Mouse (Mus musculus) midbrain, embryonic 12.5 days (tissue): ENCODE data around the gene Gbp2b. TPM values are rescaled to one million over a fixed set of nuclear protein-coding genes. Genes with fewer than 3 reads are reported as not detected.

Source experiments
- ATAC-seq: fragments of 200-750 bp; cut with Nextera tagmentation; 2 replicates; pipeline ENCODE4 v1.8.0; 2017; ENCODE audit warnings: low read depth, moderate TSS enrichment, moderate library complexity; ENCODE audit not compliant: low FRiP score
- H3K27ac ChIP-seq: fragments of 300-500 bp; sonication (generic); replicated peaks from 2 replicates; pipeline ENCODE4 v1.5.1; 2016; ENCODE audit warnings: mild to moderate bottlenecking
- H3K27me3 ChIP-seq: fragments of 300-500 bp; sonication (generic); 2 replicates; pipeline ENCODE4 v1.6.1; 2016; ENCODE audit warnings: mild to moderate bottlenecking
- H3K36me3 ChIP-seq: fragments of 300-500 bp; sonication (generic); 2 replicates; pipeline ENCODE4 v1.6.1; 2016
- H3K4me1 ChIP-seq: fragments of 300-500 bp; sonication (generic); 2 replicates; pipeline ENCODE4 v1.6.1; 2016
- H3K4me2 ChIP-seq: fragments of 300-500 bp; sonication (generic); replicated peaks from 2 replicates; pipeline ENCODE4 v1.6.1; 2016; ENCODE audit warnings: mild to moderate bottlenecking, moderate library complexity
- H3K4me3 ChIP-seq: fragments of 300-500 bp; sonication (generic); 2 replicates; pipeline ENCODE4 v1.5.1; 2016; ENCODE audit warnings: mild to moderate bottlenecking
- H3K9ac ChIP-seq: fragments of 300-500 bp; sonication (generic); replicated peaks from 2 replicates; pipeline ENCODE4 v1.6.1; 2016; ENCODE audit warnings: mild to moderate bottlenecking, moderate library complexity
- H3K9me3 ChIP-seq: fragments of 300-500 bp; sonication (generic); 2 replicates; pipeline ENCODE4 v1.6.1; 2016; ENCODE audit warnings: mild to moderate bottlenecking
- WGBS: fragments of 180-500 bp; shearing (Covaris S2); methylation state at CpG from one replicate; pipeline ENCODE4 v1.1.7; 2016; 5-methylcytosine and 5-hydroxymethylcytosine counted together
- polyA plus RNA-seq: library from polyadenylated mRNA; unstranded; fragments of >200 nt; fragmentation: Nextera tagmentation; extraction: Ambion mirVana; gene quantifications from 2 replicates; pipeline ENCODE4 v1.2.1, GENCODE M21; 2016

Gene Gbp2b
- polyA plus RNA-seq, 1 experiment from 2014 or later = not detected

- Histone ChIP-seq H3K4me3 (no peak overlapping the region), H3K4me2 (no peak overlapping the region), H3K9me3 (no peaks in the 10 kb centered on the region), H3K4me1 (no peaks in the 10 kb centered on the region), H3K36me3 (no peaks in the 10 kb centered on the region), H3K27ac (no peak overlapping the region), H3K9ac (no peak overlapping the region), H3K27me3 (no peaks in the 10 kb centered on the region)
- WGBS = 87% methylated on average over 4 of the region's 4 CpGs
- no peak for ATAC-seq
Measured at GRCm38 (mm10) chr3:142578342-142578741, 16.3 kb upstream of the Gbp2b start.

- Histone ChIP-seq H3K4me1 (no peaks in the 10 kb centered on the region), H3K36me3 (no peaks in the 10 kb centered on the region), H3K9ac (no peak overlapping the region), H3K4me3 (no peak overlapping the region), H3K4me2 (no peak overlapping the region), H3K9me3 (no peaks in the 10 kb centered on the region), H3K27ac (no peak overlapping the region), H3K27me3 (no peaks in the 10 kb centered on the region)
- 90% methylated on average over 4 of the region's 4 CpGs for WGBS
- ATAC-seq = no peak
Measured at GRCm38 (mm10) chr3:142583067-142583466, 11.6 kb upstream of the Gbp2b start.

GRCm38 (mm10) chr3:142587386-142587785, 7.3 kb upstream of the Gbp2b start:
- H3K9me3 ChIP-seq = no peaks in the 10 kb centered on the region
- H3K9ac ChIP-seq = no peak overlapping the region
- no peak for ATAC-seq
- no peaks in the 10 kb centered on the region for H3K27me3 ChIP-seq
- H3K4me2 ChIP-seq = no peak overlapping the region
- no peak overlapping the region for H3K27ac ChIP-seq
- H3K4me3 ChIP-seq = no peak overlapping the region
- H3K36me3 ChIP-seq = no peaks in the 10 kb centered on the region
- no peaks in the 10 kb centered on the region for H3K4me1 ChIP-seq

GRCm38 (mm10) chr3:142588888-142589287, 5.8 kb upstream of the Gbp2b start:
- Histone ChIP-seq H3K27me3 (no peaks in the 10 kb centered on the region), H3K9ac (no peak overlapping the region), H3K4me1 (no peaks in the 10 kb centered on the region), H3K27ac (no peak overlapping the region), H3K36me3 (no peaks in the 10 kb centered on the region), H3K9me3 (no peaks in the 10 kb centered on the region), H3K4me3 (no peak overlapping the region), H3K4me2 (no peak overlapping the region)
- ATAC-seq = no peak
- WGBS = 90% methylated on average over 2 of the region's 2 CpGs

GRCm38 (mm10) chr3:142590431-142591067, 4.1 kb upstream of the Gbp2b start:
- no peak overlapping the region for H3K4me2 ChIP-seq
- no peaks in the 10 kb centered on the region for H3K9me3 ChIP-seq
- 91% methylated on average over 4 of the region's 4 CpGs for whole genome bisulfite sequencing
- no peak overlapping the region for H3K4me3 ChIP-seq
- no peaks in the 10 kb centered on the region for H3K36me3 ChIP-seq
- H3K27me3 ChIP-seq = no peaks in the 10 kb centered on the region
- no peak overlapping the region for H3K9ac ChIP-seq
- no peaks in the 10 kb centered on the region for H3K4me1 ChIP-seq
- no peak for ATAC-seq
- no peak overlapping the region for H3K27ac ChIP-seq

GRCm38 (mm10) chr3:142597923-142598322, 3.3 kb downstream of the Gbp2b start:
- Histone ChIP-seq H3K36me3 (no peaks in the 10 kb centered on the region), H3K9ac (no peak overlapping the region), H3K9me3 (no peaks in the 10 kb centered on the region)

GRCm38 (mm10) chr3:142601675-142602074, 7.0 kb downstream of the Gbp2b start:
- no peak overlapping the region for H3K27ac ChIP-seq
- no peaks in the 10 kb centered on the region for H3K9me3 ChIP-seq
- H3K9ac ChIP-seq = no peak overlapping the region
- no peak for ATAC-seq
- no peak overlapping the region for H3K4me2 ChIP-seq
- H3K4me3 ChIP-seq = no peak overlapping the region
- no peaks in the 10 kb centered on the region for H3K27me3 ChIP-seq
- H3K36me3 ChIP-seq = no peaks in the 10 kb centered on the region
- H3K4me1 ChIP-seq = no peaks in the 10 kb centered on the region

More at GRCm38 (mm10) chr3:142597923-142598322, 3.3 kb downstream of the Gbp2b start:
- no peaks in the 10 kb centered on the region for H3K4me1 ChIP-seq
- WGBS = 84% methylated on average over 3 of the region's 3 CpGs
- no peak overlapping the region for H3K27ac ChIP-seq
- H3K4me2 ChIP-seq = no peak overlapping the region
- H3K27me3 ChIP-seq = no peaks in the 10 kb centered on the region
- ATAC-seq = no peak
- H3K4me3 ChIP-seq = no peak overlapping the region

GRCm38 (mm10) chr3:142618658-142619057, 24.0 kb downstream of the Gbp2b start:
- no peak overlapping the region for H3K27ac ChIP-seq
- H3K9ac ChIP-seq = no peak overlapping the region
- H3K4me1 ChIP-seq = 0 out of 2 replicates have a peak, but pooled peaks cover 2% of the 10 kb centered on the region
- no peaks in the 10 kb centered on the region for H3K9me3 ChIP-seq
- H3K36me3 ChIP-seq = no peaks in the 10 kb centered on the region
- 93% methylated on average over 3 of the region's 3 CpGs for WGBS
- no peak overlapping the region for H3K4me2 ChIP-seq
- no peak overlapping the region for H3K4me3 ChIP-seq
- ATAC-seq = no peak
- H3K27me3 ChIP-seq = no peaks in the 10 kb centered on the region

- ATAC-seq = no peak
- Histone ChIP-seq H3K4me1 (0 out of 2 replicates have a peak, but pooled peaks cover 2% of the 10 kb centered on the region), H3K27ac (no peak overlapping the region), H3K4me3 (no peak overlapping the region), H3K9ac (no peak overlapping the region), H3K9me3 (no peaks in the 10 kb centered on the region), H3K36me3 (no peaks in the 10 kb centered on the region), H3K4me2 (no peak overlapping the region), H3K27me3 (no peaks in the 10 kb centered on the region)
- 17% methylated on average over 1 of the region's 1 CpGs for whole genome bisulfite sequencing
Measured at GRCm38 (mm10) chr3:142619606-142620005, 25.0 kb downstream of the Gbp2b start.

- WGBS = 82% methylated on average over 4 of the region's 4 CpGs
- Histone ChIP-seq H3K9me3 (no peaks in the 10 kb centered on the region), H3K4me2 (no peak within 1 kb of the TSS), H3K27me3 (no peaks in the 10 kb centered on the region), H3K4me3 (no peak within 1 kb of the TSS), H3K36me3 (no peaks in the 10 kb centered on the region), H3K27ac (no peak within 1 kb of the TSS), H3K9ac (no peak within 1 kb of the TSS), H3K4me1 (0 out of 2 replicates have a peak, but pooled peaks cover 2% of the 10 kb centered on the region)
- no peak for ATAC-seq
Measured at GRCm38 (mm10) chr3:142620111-142620955, 25.7 kb downstream of the Gbp2b start, which contains the start of gene Gbp2. Gene Gbp2 (plus strand): TSS chr3:142620602.

GRCm38 (mm10) chr3:142620956-142621562, 26.4 kb downstream of the Gbp2b start:
- Histone ChIP-seq H3K36me3 (no peaks in the 10 kb centered on the region), H3K27ac (no peak overlapping the region), H3K27me3 (no peaks in the 10 kb centered on the region), H3K4me1 (0 out of 2 replicates have a peak, but pooled peaks cover 2% of the 10 kb centered on the region), H3K4me2 (no peak overlapping the region), H3K9ac (no peak overlapping the region), H3K4me3 (no peak overlapping the region), H3K9me3 (no peaks in the 10 kb centered on the region)
- 61% methylated on average over 3 of the region's 3 CpGs for WGBS
- ATAC-seq = no peak

- Histone ChIP-seq H3K36me3 (no peaks in the 10 kb centered on the region), H3K4me1 (no peaks in the 10 kb centered on the region), H3K4me2 (no peak overlapping the region), H3K9ac (no peak overlapping the region), H3K4me3 (no peak overlapping the region), H3K27ac (no peak overlapping the region), H3K9me3 (no peaks in the 10 kb centered on the region), H3K27me3 (no peaks in the 10 kb centered on the region)
- WGBS = 93% methylated on average over 8 of the region's 8 CpGs
- no peak for ATAC-seq
Measured at GRCm38 (mm10) chr3:142630385-142630784, 35.7 kb downstream of the Gbp2b start.
